Mouse (Mus musculus): ENCODE measurements around the gene Itpr2. TPM values are rescaled to one million over a fixed set of nuclear protein-coding genes. Genes with fewer than 3 reads are reported as not detected.

The Itpr2 gene
- polyA plus RNA-seq, 1 experiment from 2014 or later: 4.1 TPM

- peak overlapping the region; percentile 79; the same call in 1 of the 2 replicates for H3K4me3 ChIP-seq
- 77% methylated on average over 5 of the region's 5 CpGs for WGBS
- H3K27me3 ChIP-seq (ENCODE audit: poor library complexity, severe bottlenecking): peaks cover 52% of the 10 kb centered on the region
- H3K27ac ChIP-seq: no peak overlapping the region
- no peaks in the 10 kb centered on the region for H3K36me3 ChIP-seq (replicated peaks)
- no peaks in the 10 kb centered on the region for H3K9me3 ChIP-seq
- H3K4me1 ChIP-seq: peaks cover 21% of the 10 kb centered on the region
- no peak for DNase-seq (ENCODE audit: extremely low spot score, low spot score)
These were observed 1.3 kb downstream of the Itpr2 start for GRCm38 (mm10) chr6:146500771-146501170.

DNA sequence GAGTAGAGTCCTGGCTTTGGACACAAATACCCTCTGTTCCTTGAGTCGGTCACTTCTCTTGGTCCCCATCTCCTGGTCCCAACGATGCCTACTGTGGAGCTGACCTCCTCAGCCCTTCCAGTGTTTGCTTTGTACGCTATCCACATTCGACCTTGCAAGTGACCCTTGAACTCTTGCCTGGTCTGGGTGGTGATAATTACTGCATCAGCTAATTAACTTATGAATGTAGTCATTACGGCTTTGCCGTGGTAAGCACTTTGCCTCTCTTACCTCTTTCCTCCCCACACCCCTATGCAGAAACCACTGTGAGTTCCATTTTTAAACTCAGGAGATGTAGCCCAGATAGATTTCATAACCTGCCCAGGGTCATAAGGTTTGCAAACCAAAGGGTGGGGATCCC, 1.8 kb downstream of the Itpr2 start:
- Histone ChIP-seq H3K27me3 (ENCODE audit: poor library complexity, severe bottlenecking) (peaks cover 52% of the 10 kb centered on the region), H3K36me3 (replicated peaks) (no peaks in the 10 kb centered on the region), H3K4me1 (peaks cover 21% of the 10 kb centered on the region), H3K4me3 (no peak overlapping the region), H3K27ac (no peak overlapping the region), H3K9me3 (no peaks in the 10 kb centered on the region)
- no peak for DNase-seq (ENCODE audit: extremely low spot score, low spot score)
- 68% methylated on average over 6 of the region's 6 CpGs for WGBS

GRCm38 (mm10) chr6:146499566-146499965, 2.5 kb downstream of the Itpr2 start:
- no peaks in the 10 kb centered on the region for H3K9me3 ChIP-seq
- DNase-seq (ENCODE audit: extremely low spot score, low spot score): no peak
- no peak overlapping the region for H3K4me3 ChIP-seq
- peaks cover 52% of the 10 kb centered on the region for H3K27me3 ChIP-seq (ENCODE audit: poor library complexity, severe bottlenecking)
- no peak overlapping the region for H3K27ac ChIP-seq
- no peaks in the 10 kb centered on the region for H3K36me3 ChIP-seq (replicated peaks)
- H3K4me1 ChIP-seq: peaks cover 21% of the 10 kb centered on the region
- WGBS: 84% methylated on average over 4 of the region's 4 CpGs

- WGBS: 86% methylated on average over 3 of the region's 3 CpGs
- H3K4me1 ChIP-seq: peaks cover 21% of the 10 kb centered on the region
- no peaks in the 10 kb centered on the region for H3K36me3 ChIP-seq (replicated peaks)
- no peak overlapping the region for H3K27ac ChIP-seq
- H3K27me3 ChIP-seq (ENCODE audit: poor library complexity, severe bottlenecking): peaks cover 41% of the 10 kb centered on the region
- DNase-seq (ENCODE audit: extremely low spot score, low spot score): no peak
- H3K9me3 ChIP-seq: no peaks in the 10 kb centered on the region
- H3K4me3 ChIP-seq: no peak overlapping the region
These were observed 3.6 kb downstream of the Itpr2 start for GRCm38 (mm10) chr6:146498416-146498815.

DNA sequence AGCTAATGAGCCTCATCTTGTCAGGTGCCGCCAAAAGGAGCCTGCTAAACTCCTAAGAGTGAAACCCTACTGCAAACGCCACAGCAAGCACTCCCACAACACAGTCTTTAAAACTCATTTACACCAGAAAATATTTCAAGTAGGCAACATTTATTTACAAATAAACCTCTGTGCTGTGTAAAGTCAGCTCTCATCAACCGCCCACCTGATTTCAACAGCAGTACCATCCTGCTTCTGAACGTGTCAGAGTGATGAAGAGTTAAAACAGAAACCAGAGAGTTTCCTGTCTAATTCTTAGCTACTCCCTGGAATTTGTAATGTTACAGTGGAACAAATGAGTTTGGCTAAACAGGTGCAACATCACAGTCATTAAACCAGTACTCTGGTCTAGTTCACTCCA, 4.2 kb downstream of the Itpr2 start:
- WGBS: 90% methylated on average over 4 of the region's 4 CpGs
- H3K27ac ChIP-seq: no peak overlapping the region
- DNase-seq (ENCODE audit: extremely low spot score, low spot score): no peak
- no peaks in the 10 kb centered on the region for H3K9me3 ChIP-seq
- H3K36me3 ChIP-seq (replicated peaks): no peaks in the 10 kb centered on the region
- peaks cover 36% of the 10 kb centered on the region for H3K27me3 ChIP-seq (ENCODE audit: poor library complexity, severe bottlenecking)
- no peak overlapping the region for H3K4me3 ChIP-seq
- peaks cover 19% of the 10 kb centered on the region for H3K4me1 ChIP-seq

GRCm38 (mm10) chr6:146497435-146497834, 4.6 kb downstream of the Itpr2 start:
- Histone ChIP-seq H3K9me3 (no peaks in the 10 kb centered on the region), H3K36me3 (replicated peaks) (no peaks in the 10 kb centered on the region), H3K4me3 (no peak overlapping the region), H3K27ac (no peak overlapping the region), H3K4me1 (peaks cover 15% of the 10 kb centered on the region), H3K27me3 (ENCODE audit: poor library complexity, severe bottlenecking) (peaks cover 31% of the 10 kb centered on the region)
- no peak for DNase-seq (ENCODE audit: extremely low spot score, low spot score)
- 85% methylated on average over 3 of the region's 3 CpGs for WGBS

GRCm38 (mm10) chr6:146491680-146492079, 10.3 kb downstream of the Itpr2 start:
- Histone ChIP-seq H3K27ac (no peak overlapping the region), H3K36me3 (replicated peaks) (no peaks in the 10 kb centered on the region), H3K9me3 (no peaks in the 10 kb centered on the region), H3K4me1 (no peaks in the 10 kb centered on the region), H3K4me3 (no peak overlapping the region), H3K27me3 (ENCODE audit: poor library complexity, severe bottlenecking) (no peaks in the 10 kb centered on the region)
- no peak for DNase-seq (ENCODE audit: extremely low spot score, low spot score)
- 91% methylated on average over 2 of the region's 2 CpGs for WGBS

DNA sequence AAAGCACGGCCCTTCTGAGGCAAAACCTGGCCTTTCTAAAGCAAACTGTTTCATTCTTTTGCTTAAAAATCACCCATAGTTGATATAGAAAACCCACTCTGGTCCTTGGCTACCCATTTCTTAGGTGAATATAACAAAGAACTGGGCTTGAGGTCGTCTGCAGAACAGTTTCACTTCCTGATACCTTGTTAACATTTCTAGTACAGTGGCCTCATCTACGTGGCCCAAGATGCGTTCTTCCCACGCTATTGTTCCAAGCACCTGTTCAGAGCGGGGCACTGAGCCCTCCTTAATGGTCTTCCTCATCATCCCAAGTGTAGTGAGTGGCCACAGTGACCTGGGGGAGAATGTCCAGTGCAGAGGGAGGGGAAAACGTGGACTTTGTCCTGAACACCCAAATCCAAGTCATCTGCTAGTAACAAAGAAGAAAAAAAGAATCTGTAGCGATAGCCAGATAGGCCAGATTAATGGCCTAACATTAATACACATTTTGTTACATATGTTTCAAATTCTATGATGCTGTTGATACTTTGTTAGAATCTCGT, 11.5 kb downstream of the Itpr2 start:
- Histone ChIP-seq H3K27ac (no peak overlapping the region), H3K9me3 (no peaks in the 10 kb centered on the region), H3K36me3 (replicated peaks) (no peaks in the 10 kb centered on the region), H3K27me3 (ENCODE audit: poor library complexity, severe bottlenecking) (no peaks in the 10 kb centered on the region), H3K4me1 (no peaks in the 10 kb centered on the region), H3K4me3 (no peak overlapping the region)
- no peak for DNase-seq (ENCODE audit: extremely low spot score, low spot score)
- WGBS: 85% methylated on average over 9 of the region's 9 CpGs

GRCm38 (mm10) chr6:146489841-146490240, 12.2 kb downstream of the Itpr2 start:
- H3K27ac ChIP-seq: no peak overlapping the region
- WGBS: 84% methylated on average over 6 of the region's 6 CpGs
- no peaks in the 10 kb centered on the region for H3K9me3 ChIP-seq
- no peak overlapping the region for H3K4me3 ChIP-seq
- no peaks in the 10 kb centered on the region for H3K27me3 ChIP-seq (ENCODE audit: poor library complexity, severe bottlenecking)
- no peaks in the 10 kb centered on the region for H3K4me1 ChIP-seq
- H3K36me3 ChIP-seq (replicated peaks): no peaks in the 10 kb centered on the region
- DNase-seq (ENCODE audit: extremely low spot score, low spot score): no peak

DNA sequence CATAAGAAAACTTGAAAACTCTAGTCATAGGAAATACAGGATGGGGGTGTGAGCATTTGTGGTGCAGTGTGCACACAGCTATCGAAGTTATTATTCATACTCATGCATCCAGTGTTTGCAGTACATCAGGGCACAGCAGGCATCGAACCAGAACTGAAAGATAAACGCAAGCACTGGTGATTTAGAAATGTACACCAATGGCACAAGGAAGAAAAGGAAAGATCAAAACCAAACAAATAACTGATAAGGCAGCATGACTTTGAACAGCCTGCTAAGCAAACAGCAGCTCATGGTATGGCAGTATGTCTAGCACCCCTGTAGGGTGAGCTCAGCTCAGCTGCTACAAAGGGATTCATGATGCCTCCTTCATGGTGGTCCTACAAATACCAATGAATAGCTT, 13.3 kb downstream of the Itpr2 start:
- no peak overlapping the region for H3K4me3 ChIP-seq
- no peak for DNase-seq (ENCODE audit: extremely low spot score, low spot score)
- H3K9me3 ChIP-seq: no peaks in the 10 kb centered on the region
- no peaks in the 10 kb centered on the region for H3K4me1 ChIP-seq
- H3K27ac ChIP-seq: no peak overlapping the region
- no peaks in the 10 kb centered on the region for H3K27me3 ChIP-seq (ENCODE audit: poor library complexity, severe bottlenecking)
- 87% methylated on average over 3 of the region's 3 CpGs for WGBS
- no peaks in the 10 kb centered on the region for H3K36me3 ChIP-seq (replicated peaks)

DNA sequence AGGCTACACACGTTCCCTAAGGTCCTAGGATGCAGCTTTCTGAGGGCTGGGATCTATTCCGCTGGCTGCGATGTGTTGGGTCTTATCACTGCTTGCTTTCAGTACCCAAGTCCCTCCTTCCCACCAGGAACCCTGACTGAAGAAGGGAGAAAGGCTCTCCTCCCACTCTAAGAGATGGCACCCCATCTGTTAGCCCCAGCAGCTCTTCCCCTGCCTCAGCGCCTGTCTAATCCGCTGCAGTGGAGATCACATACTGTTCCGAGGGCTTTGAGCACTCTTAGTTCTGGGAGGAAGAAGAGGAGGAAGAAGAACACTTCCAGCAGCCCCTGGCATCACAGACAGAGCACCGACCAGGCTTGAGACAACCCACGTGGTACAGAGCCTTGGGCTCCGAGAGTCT, 14.9 kb downstream of the Itpr2 start:
- H3K4me3 ChIP-seq: no peak overlapping the region
- DNase-seq (ENCODE audit: extremely low spot score, low spot score): no peak
- no peaks in the 10 kb centered on the region for H3K9me3 ChIP-seq
- no peaks in the 10 kb centered on the region for H3K27me3 ChIP-seq (ENCODE audit: poor library complexity, severe bottlenecking)
- no peaks in the 10 kb centered on the region for H3K4me1 ChIP-seq
- no peaks in the 10 kb centered on the region for H3K36me3 ChIP-seq (replicated peaks)
- 84% methylated on average over 9 of the region's 9 CpGs for WGBS
- no peak overlapping the region for H3K27ac ChIP-seq

GRCm38 (mm10) chr6:146486073-146486472, 15.9 kb downstream of the Itpr2 start:
- Histone ChIP-seq H3K4me3 (no peak overlapping the region), H3K27me3 (ENCODE audit: poor library complexity, severe bottlenecking) (no peaks in the 10 kb centered on the region), H3K36me3 (replicated peaks) (no peaks in the 10 kb centered on the region), H3K4me1 (0 out of 2 replicates have a peak, but pooled peaks cover 2% of the 10 kb centered on the region), H3K27ac (no peak overlapping the region), H3K9me3 (no peaks in the 10 kb centered on the region)
- 71% methylated on average over 4 of the region's 4 CpGs for WGBS
- no peak for DNase-seq (ENCODE audit: extremely low spot score, low spot score)

- H3K4me1 ChIP-seq: peaks cover 5% of the 10 kb centered on the region
- no peak overlapping the region for H3K4me3 ChIP-seq
- no peaks in the 10 kb centered on the region for H3K27me3 ChIP-seq (ENCODE audit: poor library complexity, severe bottlenecking)
- H3K36me3 ChIP-seq (replicated peaks): no peaks in the 10 kb centered on the region
- no peak for DNase-seq (ENCODE audit: extremely low spot score, low spot score)
- 81% methylated on average over 6 of the region's 6 CpGs for WGBS
- H3K27ac ChIP-seq: no peak overlapping the region
- no peaks in the 10 kb centered on the region for H3K9me3 ChIP-seq
These were observed 20.6 kb downstream of the Itpr2 start for GRCm38 (mm10) chr6:146481441-146481840.

GRCm38 (mm10) chr6:146480925-146481324, 21.1 kb downstream of the Itpr2 start:
- H3K4me1 ChIP-seq: peaks cover 5% of the 10 kb centered on the region
- no peaks in the 10 kb centered on the region for H3K36me3 ChIP-seq (replicated peaks)
- DNase-seq (ENCODE audit: extremely low spot score, low spot score): no peak
- WGBS: 85% methylated on average over 3 of the region's 3 CpGs
- H3K27me3 ChIP-seq (ENCODE audit: poor library complexity, severe bottlenecking): no peaks in the 10 kb centered on the region
- H3K4me3 ChIP-seq: no peak overlapping the region
- no peak overlapping the region for H3K27ac ChIP-seq
- no peaks in the 10 kb centered on the region for H3K9me3 ChIP-seq
